Mouse (Mus musculus): ENCODE results near the gene Oser1.

- no peak for TF ChIP-seq CTCF (IDR thresholded peaks at IDR 0.05; ENCODE audit: low read depth, low read length)
- TF ChIP-seq GATA1 (IDR thresholded peaks at IDR 0.05; ENCODE audit: borderline replicate concordance, low read length) = no peak
- peak; percentile 40; the same call in 1 of the 2 replicates for TF ChIP-seq TAL1 (conservative IDR thresholded peaks at IDR 0.05; ENCODE audit: low read depth, low read length)
- no peak for TF ChIP-seq POLR2AphosphoS5 (IDR thresholded peaks at IDR 0.05; ENCODE audit: insufficient replicate concordance, low read depth, low read length)
- TF ChIP-seq GATA2 (IDR thresholded peaks at IDR 0.05; ENCODE audit: borderline replicate concordance, low read depth, low read length) = no peak
Observed at GRCm38 (mm10) chr2:163362940-163363921, 61.3 kb downstream of the Oser1 start.
